Mouse (Mus musculus): ENCODE data around the gene Hoxa6.

DNA sequence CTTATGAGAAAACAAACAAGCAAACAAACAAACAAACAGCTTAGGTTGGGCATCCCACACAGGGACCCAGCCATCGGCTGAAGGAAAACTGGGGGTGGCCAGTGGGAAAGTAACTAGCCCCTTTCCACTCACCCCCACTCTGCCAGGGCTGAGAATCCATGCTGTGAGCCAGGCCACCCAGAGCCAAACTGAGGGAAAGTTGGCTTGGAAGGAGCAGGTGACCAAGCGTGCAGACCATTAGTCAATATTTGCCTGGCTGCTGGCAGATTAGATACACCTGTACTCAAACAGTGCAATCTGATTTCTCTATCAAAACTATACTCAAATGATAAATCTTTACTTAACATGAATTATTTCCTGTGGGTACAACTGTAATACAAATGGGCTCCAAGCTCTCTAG lies 26.5 kb downstream of the Hoxa6 start:
- TF ChIP-seq POLR2A (IDR thresholded peaks at IDR 0.05; ENCODE audit: control insufficient read depth in 1 of 2, insufficient read depth in 1 of 2, low read depth in 1 of 2, low read length in 2 of 2, poor library complexity in 1 of 2), result no peak
- no peak for TF ChIP-seq CTCF (IDR thresholded peaks at IDR 0.05 in 2 of 3, conservative IDR thresholded peaks at IDR 0.05 in 1 of 3; ENCODE audit: control insufficient read depth in 1 of 3, insufficient read depth in 1 of 3, low read depth in 2 of 3, low read length in 3 of 3, poor library complexity in 1 of 3, severe bottlenecking in 1 of 3)
- TF ChIP-seq KAT2A (conservative IDR thresholded peaks at IDR 0.05; ENCODE audit: low read depth, low read length), result no peak
- TF ChIP-seq BHLHE40 (IDR thresholded peaks at IDR 0.05; ENCODE audit: borderline replicate concordance, low read depth, low read length), result no peak
- no peak for TF ChIP-seq ZC3H11A (IDR thresholded peaks at IDR 0.05; ENCODE audit: low read depth, low read length)
- TF ChIP-seq RAD21 (IDR thresholded peaks at IDR 0.05; ENCODE audit: low read depth, low read length), result no peak
- TF ChIP-seq EP300 (IDR thresholded peaks at IDR 0.05; ENCODE audit: low read depth in 1 of 2, low read length in 2 of 2), result no peak
- TF ChIP-seq JUND (IDR thresholded peaks at IDR 0.05; ENCODE audit: low read depth, low read length), result no peak
- TF ChIP-seq TCF12 (IDR thresholded peaks at IDR 0.05; ENCODE audit: low read depth, low read length), result no peak
- no peak for TF ChIP-seq GATA1 (IDR thresholded peaks at IDR 0.05; ENCODE audit: low read depth, low read length)
- TF ChIP-seq SMC3 (IDR thresholded peaks at IDR 0.05; ENCODE audit: low read depth, low read length), result no peak
- no peak for TF ChIP-seq ZNF384 (IDR thresholded peaks at IDR 0.05; ENCODE audit: low read depth, low read length)
- no peak for TF ChIP-seq GABPA (IDR thresholded peaks at IDR 0.05; ENCODE audit: low read depth, low read length)
- TF ChIP-seq E2F4 (IDR thresholded peaks at IDR 0.05; ENCODE audit: borderline replicate concordance, low read depth, low read length), result no peak

All from MEL (cell line).